Mouse (Mus musculus) CH12.LX (cell line): Measurements from ENCODE around the gene Samd4b. TPM values are rescaled to one million over a fixed set of nuclear protein-coding genes. Genes with fewer than 3 reads are reported as not detected.

Experiments
- DNase-seq: peaks from one replicate; pipeline ENCODE4 v3.0.0-alpha.2; 2013; ENCODE audit errors: extremely low read depth
- H3K27ac ChIP-seq: 2 replicates; pipeline ENCODE4 v1.5.1; 2012; ENCODE audit warnings: low read depth, mild to moderate bottlenecking, control low read depth, moderate library complexity; ENCODE audit not compliant: insufficient read depth
- H3K27me3 ChIP-seq: replicated peaks from 2 replicates; pipeline ENCODE3; 2012; ENCODE audit warnings: inconsistent platforms
- H3K36me3 ChIP-seq, 2 experiments: replicated peaks in 1 of 2; 2 replicates each; pipeline versions ENCODE3 to v1.6.1; 2012; ENCODE audit warnings: inconsistent platforms in 1 of 2, low read length in 1 of 2, mild to moderate bottlenecking in 1 of 2, mixed read lengths in 1 of 2, moderate library complexity in 1 of 2; ENCODE audit not compliant: control insufficient read depth in 1 of 2, insufficient read depth in 1 of 2
- H3K4me1 ChIP-seq, 2 experiments: 2 replicates each; pipeline ENCODE4 v1.6.1; 2012; ENCODE audit warnings: inconsistent platforms in 1 of 2, moderate library complexity in 1 of 2; ENCODE audit not compliant: insufficient read depth in 2 of 2, control insufficient read depth in 1 of 2
- H3K4me2 ChIP-seq: 2 replicates; pipeline ENCODE4 v1.6.1; 2012; ENCODE audit warnings: low read depth, mild to moderate bottlenecking, control low read depth; ENCODE audit not compliant: poor library complexity, insufficient read depth, severe bottlenecking
- H3K4me3 ChIP-seq, 3 experiments: fragments of 150-350 bp in 1 of 3; sonication (generic) in 1 of 3; replicated peaks in 1 of 3; 2 replicates each; pipeline versions ENCODE3 to v1.5.1; 2011 to 2012; ENCODE audit warnings: low read depth in 2 of 3, low read length in 2 of 3, mild to moderate bottlenecking in 2 of 3, moderate library complexity in 2 of 3, control low read depth in 1 of 3, improper control_type of control experiment in 1 of 3, inconsistent platforms in 1 of 3, mixed read lengths in 1 of 3; ENCODE audit not compliant: poor library complexity in 1 of 3
- H3K79me2 ChIP-seq: replicated peaks from 2 replicates; pipeline ENCODE4 v1.6.1; 2012; ENCODE audit warnings: mild to moderate bottlenecking, moderate library complexity; ENCODE audit not compliant: control insufficient read depth, poor library complexity, insufficient read depth, severe bottlenecking; ENCODE audit errors: extremely low read depth
- H3K9ac ChIP-seq: 2 replicates; pipeline ENCODE4 v1.6.1; 2012; ENCODE audit warnings: low read depth, mild to moderate bottlenecking, control low read depth, moderate library complexity; ENCODE audit not compliant: insufficient read depth
- H3K9me3 ChIP-seq: replicated peaks from 2 replicates; pipeline ENCODE3; 2012; ENCODE audit warnings: low read length, inconsistent platforms, mixed read lengths
- BHLHE40 ChIP-seq: IDR thresholded peaks from 2 replicates; pipeline ENCODE4 v1.6.1; 2011; ENCODE audit warnings: mild to moderate bottlenecking, low read depth, low read length, improper control_type of control experiment
- CTCF ChIP-seq, 2 experiments: IDR thresholded peaks in 1 of 2; conservative IDR thresholded peaks in 1 of 2; 2 replicates each; pipeline ENCODE4 v1.5.1; 2011 to 2012; ENCODE audit warnings: low read depth in 2 of 2, low read length in 2 of 2, improper control_type of control experiment in 1 of 2, inconsistent platforms in 1 of 2, mild to moderate bottlenecking in 1 of 2, moderate library complexity in 1 of 2
- E2F4 ChIP-seq: IDR thresholded peaks from 2 replicates; pipeline ENCODE4 v1.6.1; 2011; ENCODE audit warnings: low read depth, low read length, improper control_type of control experiment; ENCODE audit not compliant: insufficient replicate concordance
- ELF1 ChIP-seq: IDR thresholded peaks from 2 replicates; pipeline ENCODE4 v1.6.1; 2014; ENCODE audit warnings: low read depth, mild to moderate bottlenecking, inconsistent platforms, low read length, improper control_type of control experiment
- EP300 ChIP-seq: IDR thresholded peaks from 2 replicates; pipeline ENCODE4 v1.6.1; 2011; ENCODE audit warnings: low read length, improper control_type of control experiment
- GABPA ChIP-seq: IDR thresholded peaks from 2 replicates; pipeline ENCODE4 v1.6.1; 2012; ENCODE audit warnings: low read depth, low read length, improper control_type of control experiment, inconsistent platforms; ENCODE audit not compliant: insufficient replicate concordance
- IRF4 ChIP-seq: IDR thresholded peaks from 2 replicates; pipeline ENCODE4 v1.6.1; 2014; ENCODE audit warnings: low read depth, mild to moderate bottlenecking, inconsistent platforms, low read length, improper control_type of control experiment
- JUN ChIP-seq: IDR thresholded peaks from 2 replicates; pipeline ENCODE4 v1.6.1; 2011; ENCODE audit warnings: low read depth, mild to moderate bottlenecking, low read length, improper control_type of control experiment, moderate library complexity; ENCODE audit not compliant: insufficient read depth
- JUND ChIP-seq: conservative IDR thresholded peaks from 2 replicates; pipeline ENCODE4 v1.6.1; 2011; ENCODE audit warnings: low read depth, low read length, improper control_type of control experiment
- KAT2A ChIP-seq: IDR thresholded peaks from 2 replicates; pipeline ENCODE4 v1.6.1; 2012; ENCODE audit warnings: low read length, improper control_type of control experiment, inconsistent platforms; ENCODE audit not compliant: insufficient replicate concordance
- MAX ChIP-seq: IDR thresholded peaks from 2 replicates; pipeline ENCODE4 v1.6.1; 2011; ENCODE audit warnings: low read length, improper control_type of control experiment
- MAZ ChIP-seq: IDR thresholded peaks from 2 replicates; pipeline ENCODE4 v1.6.1; 2012; ENCODE audit warnings: low read depth, mild to moderate bottlenecking, inconsistent platforms, low read length, improper control_type of control experiment, moderate library complexity
- MXI1 ChIP-seq: IDR thresholded peaks from 2 replicates; pipeline ENCODE4 v1.6.1; 2011; ENCODE audit warnings: mild to moderate bottlenecking, low read depth, low read length, improper control_type of control experiment
- NELFE ChIP-seq: IDR thresholded peaks from 2 replicates; pipeline ENCODE4 v1.6.1; 2011; ENCODE audit warnings: low read depth, low read length, improper control_type of control experiment
- NRF1 ChIP-seq: IDR thresholded peaks from 2 replicates; pipeline ENCODE4 v1.6.1; 2014; ENCODE audit warnings: low read depth, mild to moderate bottlenecking, inconsistent platforms, low read length, improper control_type of control experiment, moderate library complexity
- RAD21 ChIP-seq: IDR thresholded peaks from 2 replicates; pipeline ENCODE4 v1.6.1; 2011; ENCODE audit warnings: low read depth, mild to moderate bottlenecking, low read length, improper control_type of control experiment, moderate library complexity
- TBP ChIP-seq: conservative IDR thresholded peaks from 2 replicates; pipeline ENCODE4 v1.6.1; 2011; ENCODE audit warnings: low read depth, low read length, improper control_type of control experiment
- UBTF ChIP-seq: IDR thresholded peaks from 2 replicates; pipeline ENCODE4 v1.6.1; 2012; ENCODE audit warnings: low read depth, mild to moderate bottlenecking, inconsistent platforms, low read length, improper control_type of control experiment, moderate library complexity
- USF2 ChIP-seq: conservative IDR thresholded peaks from 2 replicates; pipeline ENCODE4 v1.6.1; 2011; ENCODE audit warnings: low read depth, low read length, improper control_type of control experiment
- ZC3H11A ChIP-seq: IDR thresholded peaks from 2 replicates; pipeline ENCODE4 v1.6.1; 2012; ENCODE audit warnings: low read depth, mild to moderate bottlenecking, inconsistent platforms, low read length, improper control_type of control experiment
- ZKSCAN1 ChIP-seq: IDR thresholded peaks from 2 replicates; pipeline ENCODE4 v1.6.1; 2012; ENCODE audit warnings: low read depth, inconsistent platforms, low read length, improper control_type of control experiment, borderline replicate concordance
- ZNF384 ChIP-seq: IDR thresholded peaks from 2 replicates; pipeline ENCODE4 v1.6.1; 2012; ENCODE audit warnings: low read depth, low read length, improper control_type of control experiment, inconsistent platforms
- dilution Hi-C: fragments of 300-500 bp; cut with MboI; formaldehyde crosslinking; loops from 2 replicates; pipeline ENCODE4 v1.14.3; 2020; ENCODE audit warnings: low sequenced_read_pairs; ENCODE audit not compliant: extremely low pct_unique_long_range_greater_than_20kb, extremely low pct_ligation_motif_present
- in situ Hi-C: fragments of 300-500 bp; cut with MboI; formaldehyde crosslinking; loops from 3 replicates; pipeline ENCODE4 v1.14.3; 2019; ENCODE audit warnings: low sequenced_read_pairs, low pct_ligation_motif_present, low pct_unique_long_range_greater_than_20kb, mixed read lengths
- polyA plus RNA-seq: library from polyadenylated mRNA; unstranded; fragments of >175 nt; gene quantifications from 2 replicates; pipeline ENCODE4 v1.2.1, GENCODE M21; 2012; ENCODE audit warnings: low read depth; ENCODE audit not compliant: insufficient read length
- total RNA-seq, 2 experiments: library from RNA; depleted of rRNA; stranded (reverse); fragments of 300-350 nt in 1 of 2; fragments of >200 nt in 1 of 2; gene quantifications; 2 replicates each; pipeline ENCODE4 v1.2.3; 2012 to 2014

The Samd4b gene
- total and polyA plus RNA-seq, 3 experiments, result 3.7 to 24.6 (median 10.0) TPM

GRCm38 (mm10) chr7:28484192-28484591 is 113.8 kb downstream of the Samd4b start:
- dilution Hi-C loops, result no loop called here
- Histone ChIP-seq H3K36me3 (no peaks in the 10 kb centered on the region), H3K79me2 (no peaks in the 10 kb centered on the region)
- TF ChIP-seq KAT2A (no peak), RAD21 (no peak), USF2 (no peak), MAX (no peak), JUND (no peak), TBP (no peak), NRF1 (no peak), IRF4 (no peak), GABPA (no peak), ZKSCAN1 (no peak), CTCF (conservative IDR thresholded peaks at IDR 0.05 in 1 of 2, IDR thresholded peaks at IDR 0.05 in 1 of 2; ENCODE audit: low read depth in 2 of 2, low read length in 2 of 2) (no peak), BHLHE40 (no peak), E2F4 (no peak), ZNF384 (no peak), EP300 (no peak), UBTF (no peak), ZC3H11A (no peak), MAZ (no peak)
- TF ChIP-seq, all 38 proteins: peak for 0
- no peak overlapping the region for H3K4me3 ChIP-seq
- H3K27ac ChIP-seq, result no peak overlapping the region
- no peak overlapping the region for H3K4me2 ChIP-seq
- H3K9ac ChIP-seq, result no peak overlapping the region
- peaks cover 2 to 15% of the 10 kb centered on the region in 2 experiments for H3K4me1 ChIP-seq
- no peak for DNase-seq
- H3K27me3 ChIP-seq, result peaks cover 35% of the 10 kb centered on the region
- peaks cover 2% of the 10 kb centered on the region for H3K9me3 ChIP-seq
- in situ Hi-C loops, result no loop called here

DNA sequence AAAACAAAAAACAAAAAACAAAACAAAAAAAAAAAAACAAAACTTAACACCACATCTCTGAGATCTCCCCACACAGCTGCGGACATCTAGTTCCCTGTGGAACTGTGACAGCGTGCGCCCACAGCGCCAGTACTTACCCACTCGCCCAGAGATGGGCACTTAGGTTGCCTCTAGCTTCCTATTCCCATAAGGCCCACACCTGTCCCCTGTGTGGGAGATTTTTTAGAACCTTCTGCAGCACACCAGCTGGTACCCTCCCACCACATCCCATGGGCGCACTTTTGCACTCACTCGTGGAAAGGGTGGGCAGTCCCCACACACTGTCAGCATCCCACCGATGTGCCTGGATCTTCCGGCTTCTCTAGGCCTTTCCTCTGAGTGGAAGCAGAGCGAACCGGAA is 115.1 kb downstream of the Samd4b start:
- Histone ChIP-seq H3K9ac (no peak overlapping the region), H3K27me3 (peaks cover 33% of the 10 kb centered on the region), H3K4me3 (no peak overlapping the region), H3K4me1 (peaks cover 2 to 9% of the 10 kb centered on the region in 2 experiments), H3K79me2 (no peaks in the 10 kb centered on the region), H3K36me3 (no peaks in the 10 kb centered on the region), H3K9me3 (peaks cover 2% of the 10 kb centered on the region), H3K4me2 (no peak overlapping the region), H3K27ac (no peak overlapping the region)
- dilution Hi-C loops, result no loop called here
- in situ Hi-C loops, result no loop called here
- TF ChIP-seq JUN (no peak), ZKSCAN1 (no peak), ELF1 (no peak), MXI1 (no peak), NELFE (no peak), EP300 (no peak), GABPA (no peak)
- no peak for DNase-seq
